Mouse (Mus musculus) kidney, embryonic 14.5 days (tissue): ENCODE data around the gene Srsf4. TPM values are rescaled to one million over a fixed set of nuclear protein-coding genes. Genes with fewer than 3 reads are reported as not detected.

ENCODE experiments used
- ATAC-seq: fragments of 200-750 bp; cut with Nextera tagmentation; 2 replicates; pipeline ENCODE4 v1.8.0; 2017; ENCODE audit warnings: moderate number of reproducible peaks, mild to moderate bottlenecking, moderate TSS enrichment, moderate library complexity; ENCODE audit not compliant: low FRiP score, low TSS enrichment
- H3K27ac ChIP-seq: fragments of 300-500 bp; sonication (generic); 2 replicates; pipeline ENCODE4 v1.5.1; 2014; ENCODE audit warnings: low read depth, mild to moderate bottlenecking, low read length, moderate library complexity, mixed read lengths
- H3K27me3 ChIP-seq: fragments of 300-500 bp; sonication (generic); 2 replicates; pipeline ENCODE4 v1.6.1; 2014; ENCODE audit warnings: mild to moderate bottlenecking, low read length; ENCODE audit not compliant: control insufficient read depth, insufficient read depth
- H3K36me3 ChIP-seq: fragments of 300-500 bp; sonication (generic); 2 replicates; pipeline ENCODE4 v1.6.1; 2014; ENCODE audit warnings: low read length, mixed read lengths; ENCODE audit not compliant: control insufficient read depth, insufficient read depth
- H3K4me1 ChIP-seq: fragments of 300-500 bp; sonication (generic); 2 replicates; pipeline ENCODE4 v1.6.1; 2014; ENCODE audit warnings: low read length, mixed read lengths; ENCODE audit not compliant: control insufficient read depth, insufficient read depth
- H3K4me2 ChIP-seq: fragments of 300-500 bp; sonication (generic); replicated peaks from 2 replicates; pipeline ENCODE4 v1.6.1; 2014; ENCODE audit warnings: low read depth, mild to moderate bottlenecking, low read length
- H3K4me3 ChIP-seq: fragments of 300-500 bp; sonication (generic); 2 replicates; pipeline ENCODE4 v1.5.1; 2014; ENCODE audit warnings: mild to moderate bottlenecking, low read length
- H3K9ac ChIP-seq: fragments of 300-500 bp; sonication (generic); 2 replicates; pipeline ENCODE4 v1.6.1; 2014; ENCODE audit warnings: low read depth, mild to moderate bottlenecking, low read length, moderate library complexity
- H3K9me3 ChIP-seq: fragments of 300-500 bp; sonication (generic); 2 replicates; pipeline ENCODE4 v1.6.1; 2016; ENCODE audit warnings: low read length; ENCODE audit not compliant: control insufficient read depth
- WGBS: fragments of 180-500 bp; shearing (Covaris S2); extraction: QIAGEN DNeasy Blood & Tissue Kit; methylation state at CpG from one replicate; pipeline ENCODE4 v1.1.7; 2014; 5-methylcytosine and 5-hydroxymethylcytosine counted together
- polyA plus RNA-seq: library from polyadenylated mRNA; unstranded; fragments of >200 nt; fragmentation: Nextera tagmentation; extraction: Ambion mirVana; gene quantifications from 2 replicates; pipeline ENCODE4 v1.2.1, GENCODE M21; 2014

Gene Srsf4
- polyA plus RNA-seq, 1 experiment from 2014 or later, result 118 TPM

DNA sequence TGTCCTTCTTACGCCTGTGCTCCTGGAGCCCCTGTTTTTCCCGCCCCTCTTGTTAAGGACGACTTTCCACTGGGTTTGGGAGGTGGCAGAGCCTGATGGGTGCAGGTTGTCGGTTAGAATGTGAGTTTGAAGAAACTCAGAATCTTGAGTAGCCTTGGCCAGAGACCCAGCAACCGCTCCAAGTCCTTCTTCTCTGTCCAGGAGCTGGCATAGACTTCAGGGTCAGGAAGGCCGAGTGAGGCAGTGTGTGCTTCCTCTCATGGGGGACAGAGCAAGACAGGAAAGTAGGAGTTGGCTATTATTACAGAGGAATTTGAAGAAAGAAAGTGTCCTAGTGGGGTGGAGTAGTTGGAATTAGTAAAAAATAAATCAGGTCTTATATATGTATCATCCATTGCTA is 10.2 kb downstream of the Srsf4 start:
- Histone ChIP-seq H3K27ac (no peak overlapping the region), H3K36me3 (peaks cover 27% of the 10 kb centered on the region; the same call in 1 of the 2 replicates), H3K4me3 (no peak overlapping the region), H3K4me2 (no peak overlapping the region), H3K27me3 (no peaks in the 10 kb centered on the region), H3K4me1 (no peaks in the 10 kb centered on the region), H3K9ac (no peak overlapping the region), H3K9me3 (no peaks in the 10 kb centered on the region)
- ATAC-seq, result no peak
- 68% methylated on average over 6 of the region's 6 CpGs for WGBS

DNA sequence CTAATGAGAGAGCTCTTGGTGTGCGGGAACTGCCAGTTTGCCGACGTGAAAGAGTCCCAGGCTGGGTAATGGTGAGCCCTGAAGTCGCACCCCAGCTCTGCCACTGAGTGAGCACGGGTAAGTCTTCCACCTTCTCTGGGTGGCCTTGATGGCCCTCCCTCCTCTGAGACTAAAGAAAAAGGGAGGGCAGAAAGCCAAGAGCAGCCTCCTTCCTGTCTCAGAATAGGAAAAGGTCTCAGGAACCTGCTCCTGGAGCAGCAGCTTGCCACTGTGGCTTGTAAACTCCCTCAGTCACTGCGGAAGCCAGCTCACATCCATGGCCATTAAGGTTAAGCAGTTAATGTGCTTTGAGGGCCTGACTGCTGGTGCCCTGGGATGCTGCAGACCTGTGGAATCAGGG is 12.0 kb downstream of the Srsf4 start:
- peaks cover 30% of the 10 kb centered on the region; the same call in 1 of the 2 replicates for H3K36me3 ChIP-seq

DNA sequence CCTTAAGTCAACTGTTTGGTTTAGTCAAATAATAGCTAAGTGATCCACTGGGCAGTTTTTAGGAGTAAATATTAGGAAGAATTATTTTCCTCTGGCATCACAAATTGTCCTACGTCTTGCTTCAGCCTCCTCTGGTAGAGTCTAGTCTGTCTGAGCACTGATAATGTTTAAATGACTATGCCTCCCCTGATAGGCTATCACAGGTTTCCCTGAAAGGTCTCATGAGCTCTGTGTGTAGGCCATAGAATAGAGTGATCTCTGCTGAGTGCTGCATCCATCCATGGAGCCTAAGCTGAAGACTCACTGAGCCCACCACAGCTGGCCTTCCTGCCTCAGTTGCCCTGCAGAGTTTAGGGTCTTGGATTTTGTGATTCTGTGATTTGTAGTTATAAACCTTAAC is 15.1 kb downstream of the Srsf4 start:
- H3K4me1 ChIP-seq, result no peaks in the 10 kb centered on the region
- no peaks in the 10 kb centered on the region for H3K27me3 ChIP-seq
- H3K9me3 ChIP-seq, result no peaks in the 10 kb centered on the region
- ATAC-seq, result no peak
- H3K27ac ChIP-seq, result no peak overlapping the region
- no peak overlapping the region for H3K9ac ChIP-seq
- 90% methylated on average over 1 of the region's 1 CpGs for WGBS
- no peak overlapping the region for H3K4me3 ChIP-seq
- peaks cover 56% of the 10 kb centered on the region for H3K36me3 ChIP-seq
- no peak overlapping the region for H3K4me2 ChIP-seq

More for the DNA sequence above, 12.0 kb downstream of the Srsf4 start:
- no peak for ATAC-seq
- H3K4me2 ChIP-seq, result no peak overlapping the region
- H3K27me3 ChIP-seq, result no peaks in the 10 kb centered on the region
- H3K4me3 ChIP-seq, result no peak overlapping the region
- H3K4me1 ChIP-seq, result no peaks in the 10 kb centered on the region
- no peak overlapping the region for H3K9ac ChIP-seq
- no peaks in the 10 kb centered on the region for H3K9me3 ChIP-seq
- WGBS, result 78% methylated on average over 6 of the region's 6 CpGs
- H3K27ac ChIP-seq, result no peak overlapping the region

DNA sequence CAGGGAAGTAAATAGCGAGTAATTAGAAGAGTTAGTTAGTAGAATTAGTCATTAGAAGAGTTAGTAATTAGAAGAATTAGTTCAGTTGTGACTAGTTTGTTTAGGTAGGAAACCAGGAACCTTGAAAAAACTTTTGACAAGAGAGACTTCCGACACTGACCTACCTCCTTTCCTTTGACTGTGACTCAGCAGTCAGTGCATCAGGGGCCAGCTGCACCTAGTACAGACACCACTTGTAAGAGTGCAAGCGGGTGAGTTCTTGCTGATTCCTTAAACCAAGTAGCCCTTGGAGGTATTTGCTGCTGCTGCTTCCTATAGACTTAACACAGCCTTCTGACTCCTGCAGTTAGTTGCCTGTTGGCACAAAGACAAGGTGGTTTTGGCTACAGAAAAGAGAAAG is 17.3 kb downstream of the Srsf4 start:
- no peak overlapping the region for H3K4me3 ChIP-seq
- H3K9ac ChIP-seq, result no peak overlapping the region
- H3K4me1 ChIP-seq, result no peaks in the 10 kb centered on the region
- H3K4me2 ChIP-seq, result no peak overlapping the region
- no peak overlapping the region for H3K27ac ChIP-seq
- no peaks in the 10 kb centered on the region for H3K27me3 ChIP-seq
- ATAC-seq, result no peak
- WGBS, result 89% methylated on average over 3 of the region's 3 CpGs
- peaks cover 62% of the 10 kb centered on the region for H3K36me3 ChIP-seq
- no peaks in the 10 kb centered on the region for H3K9me3 ChIP-seq

DNA sequence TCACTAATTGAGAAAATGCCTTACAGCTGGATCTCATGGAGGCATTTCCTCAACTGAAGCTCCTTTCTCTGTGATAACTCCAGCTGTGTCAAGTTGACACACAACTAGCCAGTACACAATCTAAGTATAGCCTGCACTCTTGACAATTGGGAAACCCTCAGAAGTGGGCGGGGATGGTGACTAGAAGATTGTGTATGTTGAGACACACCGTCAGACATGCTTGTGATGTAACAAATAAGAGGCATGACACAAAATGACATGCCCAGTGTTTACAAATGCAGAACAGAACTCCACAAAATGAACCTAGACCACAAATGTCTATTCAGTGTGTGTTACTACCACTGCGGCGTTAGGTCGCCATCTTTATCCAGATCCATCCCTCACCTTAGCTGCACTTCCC is 23.7 kb downstream of the Srsf4 start:
- Histone ChIP-seq H3K4me2 (no peak overlapping the region), H3K27ac (no peak overlapping the region), H3K9me3 (no peaks in the 10 kb centered on the region), H3K36me3 (peaks cover 83% of the 10 kb centered on the region), H3K4me1 (no peaks in the 10 kb centered on the region), H3K9ac (no peak overlapping the region), H3K4me3 (no peak overlapping the region), H3K27me3 (no peaks in the 10 kb centered on the region)
- WGBS, result 96% methylated on average over 5 of the region's 5 CpGs
- no peak for ATAC-seq

DNA sequence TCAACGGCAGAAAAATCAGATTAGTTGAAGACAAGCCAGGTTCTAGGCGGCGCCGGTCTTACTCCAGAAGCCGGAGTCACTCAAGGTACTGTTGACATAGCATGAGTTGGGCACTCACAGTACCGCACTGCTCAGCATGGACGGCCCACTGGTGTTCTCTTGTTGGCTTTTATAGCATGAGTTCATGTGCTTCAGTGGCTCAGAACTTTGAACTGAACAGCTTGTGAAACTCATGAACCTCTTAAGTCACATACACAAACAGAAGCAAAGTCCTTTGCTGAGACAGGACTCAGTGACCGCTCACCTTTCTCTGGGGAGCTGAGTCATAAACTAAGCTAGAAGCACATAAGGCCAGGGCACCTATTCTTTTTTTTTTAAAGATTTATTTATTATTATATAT is 24.4 kb downstream of the Srsf4 start:
- no peak for ATAC-seq
- no peaks in the 10 kb centered on the region for H3K9me3 ChIP-seq
- no peaks in the 10 kb centered on the region for H3K27me3 ChIP-seq
- peaks cover 82% of the 10 kb centered on the region for H3K36me3 ChIP-seq
- no peak overlapping the region for H3K4me3 ChIP-seq
- no peaks in the 10 kb centered on the region for H3K4me1 ChIP-seq
- 94% methylated on average over 8 of the region's 8 CpGs for WGBS
- no peak overlapping the region for H3K27ac ChIP-seq
- no peak overlapping the region for H3K9ac ChIP-seq
- no peak overlapping the region for H3K4me2 ChIP-seq

DNA sequence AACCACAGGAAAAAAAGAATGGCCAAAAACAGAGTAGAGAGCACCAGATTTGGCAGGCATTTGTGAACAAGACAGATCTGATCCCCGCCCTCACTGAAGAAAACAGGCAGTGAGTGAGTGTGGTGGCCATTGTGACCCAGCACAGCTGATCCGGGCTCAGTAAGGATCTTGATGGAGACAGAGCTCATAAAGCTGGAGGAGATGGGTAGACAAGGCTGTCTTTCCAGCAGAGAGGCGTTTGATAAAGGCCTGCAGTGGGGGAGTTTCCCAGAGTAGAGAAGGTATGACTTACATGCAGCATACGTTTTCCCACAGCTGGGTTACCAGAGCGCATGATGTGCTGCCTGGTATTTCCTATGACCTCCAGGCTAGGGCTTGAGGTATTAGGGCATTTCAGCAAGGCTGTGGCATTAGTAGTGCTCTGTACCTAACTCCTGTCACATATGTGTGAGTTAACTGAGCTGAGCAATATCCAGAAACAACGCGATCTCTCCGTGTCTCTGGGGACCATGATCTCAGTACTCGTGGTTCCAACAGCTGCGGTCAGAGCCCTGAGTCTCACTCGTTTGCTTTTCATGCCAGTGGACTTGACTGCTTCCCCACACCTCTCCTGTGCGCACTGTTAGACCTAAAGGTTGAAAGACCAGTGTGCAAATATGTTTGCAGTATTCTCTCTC is 25.2 kb downstream of the Srsf4 start:
- WGBS, result 90% methylated on average over 12 of the region's 12 CpGs
- Histone ChIP-seq H3K9ac (no peak overlapping the region), H3K36me3 (peaks cover 75% of the 10 kb centered on the region), H3K27me3 (no peaks in the 10 kb centered on the region), H3K4me3 (no peak overlapping the region), H3K4me2 (no peak overlapping the region), H3K4me1 (no peaks in the 10 kb centered on the region), H3K27ac (no peak overlapping the region), H3K9me3 (no peaks in the 10 kb centered on the region)
- ATAC-seq, result no peak

DNA sequence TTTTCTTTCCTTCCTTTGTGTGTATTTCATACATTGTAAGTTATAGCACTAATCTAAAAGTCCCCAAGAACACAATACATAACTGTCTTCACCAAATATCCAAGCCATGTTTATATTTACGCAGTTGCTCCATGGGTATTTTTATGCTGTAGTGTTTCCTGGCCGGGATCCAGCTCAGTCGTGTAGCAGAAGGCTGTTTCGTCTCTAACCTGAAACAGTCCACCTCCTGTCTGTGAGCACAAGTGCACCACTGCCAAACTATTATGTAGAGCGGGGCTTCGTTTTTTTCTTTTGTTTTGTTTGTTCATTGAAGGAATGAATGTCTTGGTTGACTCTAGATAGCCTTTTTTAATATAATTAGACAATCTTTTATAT is 25.8 kb downstream of the Srsf4 start:
- no peak for ATAC-seq
- peaks cover 75% of the 10 kb centered on the region for H3K36me3 ChIP-seq
- no peak overlapping the region for H3K9ac ChIP-seq
- no peaks in the 10 kb centered on the region for H3K27me3 ChIP-seq
- no peaks in the 10 kb centered on the region for H3K4me1 ChIP-seq
- no peak overlapping the region for H3K27ac ChIP-seq
- H3K4me3 ChIP-seq, result no peak overlapping the region
- H3K9me3 ChIP-seq, result no peaks in the 10 kb centered on the region
- H3K4me2 ChIP-seq, result no peak overlapping the region
- 88% methylated on average over 6 of the region's 6 CpGs for WGBS

DNA sequence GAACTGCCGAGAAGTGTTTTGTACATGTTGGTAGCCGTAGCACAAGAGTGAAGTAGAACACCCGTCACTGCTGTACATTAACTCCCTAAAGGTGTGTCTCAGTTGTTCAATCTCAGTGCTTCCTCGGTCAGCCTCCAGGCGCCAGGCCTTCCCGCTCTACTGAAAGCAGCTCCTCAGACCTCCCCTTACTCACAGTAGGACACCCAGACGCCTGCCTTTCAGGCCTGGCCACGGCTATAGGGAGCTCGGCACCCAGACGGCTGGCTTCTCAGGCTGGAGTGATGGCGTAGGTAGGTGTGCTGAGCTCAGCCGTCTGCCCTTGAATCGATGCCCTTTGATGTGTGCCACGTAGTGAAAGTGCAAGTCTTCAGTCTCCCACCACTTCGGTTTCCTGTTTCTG is 27.7 kb downstream of the Srsf4 start:
- Histone ChIP-seq H3K27me3 (no peaks in the 10 kb centered on the region), H3K4me2 (no peak overlapping the region), H3K36me3 (peaks cover 70% of the 10 kb centered on the region), H3K9ac (no peak overlapping the region), H3K9me3 (no peaks in the 10 kb centered on the region), H3K27ac (no peak overlapping the region), H3K4me3 (no peak overlapping the region), H3K4me1 (no peaks in the 10 kb centered on the region)
- WGBS, result 90% methylated on average over 15 of the region's 15 CpGs
- ATAC-seq, result no peak
